Mouse (Mus musculus): Measurements from ENCODE around the gene Traf5. TPM values are rescaled to one million over a fixed set of nuclear protein-coding genes. Genes with fewer than 3 reads are reported as not detected.

Gene Traf5
- polyA plus RNA-seq, 1 experiment from 2014 or later: 1.8 TPM

DNA sequence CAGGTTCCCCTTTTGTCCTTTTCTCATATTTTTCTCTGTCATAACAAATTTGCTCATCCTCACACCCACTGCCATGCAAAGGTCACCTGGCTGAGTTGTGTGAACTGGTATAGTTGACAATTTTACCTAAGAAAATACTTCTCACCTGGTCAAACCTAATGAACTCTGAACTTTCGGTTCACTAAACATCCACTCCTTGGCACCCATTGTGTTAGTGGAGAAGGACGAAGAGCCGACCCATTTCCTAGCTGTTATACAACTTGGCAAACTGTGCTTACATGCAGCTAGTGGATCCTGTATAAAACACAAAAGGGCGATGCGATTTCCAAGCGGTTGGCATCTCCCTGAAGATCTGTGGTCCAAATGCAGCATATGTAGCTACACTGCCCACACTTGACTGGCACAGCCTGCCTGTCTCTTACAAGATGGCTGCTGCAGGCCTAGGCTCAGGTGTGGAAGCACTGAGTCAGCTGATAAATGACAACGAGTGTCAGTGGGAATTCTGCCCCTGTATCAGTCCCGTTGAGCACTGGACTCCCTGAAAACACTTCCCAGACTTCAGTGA, 95.7 kb downstream of the Traf5 start:
- H3K4me1 ChIP-seq: no peaks in the 10 kb centered on the region
- 91% methylated on average over 8 of the region's 8 CpGs for WGBS
- H3K9ac ChIP-seq: no peak overlapping the region
- no peak overlapping the region for H3K4me3 ChIP-seq
- no peak for ATAC-seq (replicated peaks)
- no peak overlapping the region for H3K4me2 ChIP-seq
- no peaks in the 10 kb centered on the region for H3K36me3 ChIP-seq (replicated peaks)
- no peaks in the 10 kb centered on the region for H3K9me3 ChIP-seq
- no peaks in the 10 kb centered on the region for H3K27me3 ChIP-seq (replicated peaks)
- no peak overlapping the region for H3K27ac ChIP-seq

DNA sequence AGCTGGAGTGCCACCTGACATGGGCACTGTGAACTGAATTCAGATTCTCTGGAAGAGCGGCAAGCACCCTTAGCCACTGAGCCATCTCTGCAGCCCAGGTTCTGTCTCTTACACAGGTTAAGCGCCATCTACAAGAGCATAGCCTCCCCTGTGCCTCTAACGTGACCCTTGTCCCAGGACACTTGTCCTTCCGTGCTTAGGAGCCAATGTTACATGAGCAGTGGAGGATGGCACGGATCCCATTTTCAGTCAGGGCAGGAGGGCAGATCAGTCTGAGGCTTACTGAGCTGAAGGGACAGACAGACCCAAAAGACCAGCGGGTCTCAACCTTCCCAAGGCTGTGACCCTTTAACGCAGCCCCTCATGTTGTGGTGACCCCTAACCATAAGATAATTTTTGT, 96.4 kb downstream of the Traf5 start:
- no peaks in the 10 kb centered on the region for H3K27me3 ChIP-seq (replicated peaks)
- no peaks in the 10 kb centered on the region for H3K4me1 ChIP-seq
- no peaks in the 10 kb centered on the region for H3K9me3 ChIP-seq
- no peak overlapping the region for H3K4me2 ChIP-seq
- no peak overlapping the region for H3K9ac ChIP-seq
- H3K27ac ChIP-seq: no peak overlapping the region
- no peaks in the 10 kb centered on the region for H3K36me3 ChIP-seq (replicated peaks)
- no peak for ATAC-seq (replicated peaks)
- WGBS: 90% methylated on average over 7 of the region's 7 CpGs
- H3K4me3 ChIP-seq: no peak overlapping the region

DNA sequence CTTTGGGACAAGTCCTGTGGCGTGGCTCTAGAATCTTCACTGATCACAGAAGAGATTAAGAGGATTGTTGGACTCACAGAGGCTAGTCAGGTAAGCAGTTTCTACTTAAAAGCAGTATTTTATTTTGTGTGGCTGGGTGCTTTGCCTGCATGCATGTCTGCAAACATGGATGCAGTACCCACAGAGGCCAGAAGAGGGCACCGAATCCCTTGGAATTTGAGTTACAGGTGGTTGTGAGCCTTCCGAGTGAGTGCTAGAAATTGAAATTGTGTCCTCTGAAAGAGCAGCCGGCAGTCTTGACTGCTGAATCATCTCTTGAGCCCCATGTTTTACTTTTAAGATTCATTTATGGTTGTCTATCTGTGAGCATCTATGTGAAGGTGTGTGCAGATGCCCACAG, 96.9 kb downstream of the Traf5 start:
- Histone ChIP-seq H3K27ac (no peak overlapping the region), H3K4me3 (no peak overlapping the region), H3K9me3 (no peaks in the 10 kb centered on the region), H3K9ac (no peak overlapping the region), H3K27me3 (replicated peaks) (no peaks in the 10 kb centered on the region), H3K4me1 (no peaks in the 10 kb centered on the region), H3K4me2 (no peak overlapping the region), H3K36me3 (replicated peaks) (no peaks in the 10 kb centered on the region)
- 56% methylated on average over 4 of the region's 4 CpGs for WGBS
- no peak for ATAC-seq (replicated peaks)

DNA sequence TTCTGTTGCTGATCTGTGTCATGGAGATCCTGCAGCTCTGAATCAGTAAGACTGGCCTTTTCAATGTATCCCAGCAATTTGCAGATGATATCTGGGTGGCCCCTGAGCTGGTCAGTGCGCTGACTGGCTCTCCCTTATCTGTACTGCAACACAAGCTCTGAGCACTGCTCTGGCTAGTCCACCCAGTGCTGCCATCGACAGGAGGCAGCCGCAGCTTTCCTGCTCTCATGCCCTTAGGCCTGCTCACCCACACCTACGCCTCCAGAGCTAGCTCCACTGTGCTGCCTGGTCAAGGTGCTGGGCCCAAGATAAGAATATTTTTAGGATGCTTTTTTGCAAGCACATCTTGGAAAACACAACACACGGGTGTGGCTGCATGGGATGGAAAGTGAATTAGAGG, 97.9 kb downstream of the Traf5 start:
- H3K4me3 ChIP-seq: no peak overlapping the region
- H3K9ac ChIP-seq: no peak overlapping the region
- ATAC-seq (replicated peaks): no peak
- no peaks in the 10 kb centered on the region for H3K36me3 ChIP-seq (replicated peaks)
- H3K4me1 ChIP-seq: no peaks in the 10 kb centered on the region
- H3K27me3 ChIP-seq (replicated peaks): no peaks in the 10 kb centered on the region
- H3K27ac ChIP-seq: no peak overlapping the region
- H3K4me2 ChIP-seq: no peak overlapping the region
- 72% methylated on average over 5 of the region's 5 CpGs for WGBS
- no peaks in the 10 kb centered on the region for H3K9me3 ChIP-seq

GRCm38 (mm10) chr1:191992040-191992780, 100.1 kb downstream of the Traf5 start:
- ATAC-seq (replicated peaks): no peak
- Histone ChIP-seq H3K4me2 (no peak overlapping the region), H3K4me3 (no peak overlapping the region), H3K4me1 (no peaks in the 10 kb centered on the region), H3K9me3 (no peaks in the 10 kb centered on the region), H3K27me3 (replicated peaks) (no peaks in the 10 kb centered on the region), H3K27ac (no peak overlapping the region), H3K36me3 (replicated peaks) (no peaks in the 10 kb centered on the region), H3K9ac (no peak overlapping the region)
- 70% methylated on average over 7 of the region's 7 CpGs for WGBS

- Histone ChIP-seq H3K27me3 (replicated peaks) (0 out of 2 replicates have a peak, but pooled peaks cover 4% of the 10 kb centered on the region), H3K9ac (peak overlapping the region; percentile 71), H3K36me3 (replicated peaks) (no peaks in the 10 kb centered on the region), H3K27ac (peak overlapping the region; percentile 83), H3K4me2 (peak overlapping the region; percentile 59), H3K4me1 (no peaks in the 10 kb centered on the region), H3K4me3 (peak overlapping the region; percentile 58), H3K9me3 (no peaks in the 10 kb centered on the region)
- peak; percentile 99 for ATAC-seq (replicated peaks)
- WGBS: under 1% methylated on average over 22 of the region's 22 CpGs
These were observed 102.4 kb downstream of the Traf5 start for GRCm38 (mm10) chr1:191989994-191990393.

DNA sequence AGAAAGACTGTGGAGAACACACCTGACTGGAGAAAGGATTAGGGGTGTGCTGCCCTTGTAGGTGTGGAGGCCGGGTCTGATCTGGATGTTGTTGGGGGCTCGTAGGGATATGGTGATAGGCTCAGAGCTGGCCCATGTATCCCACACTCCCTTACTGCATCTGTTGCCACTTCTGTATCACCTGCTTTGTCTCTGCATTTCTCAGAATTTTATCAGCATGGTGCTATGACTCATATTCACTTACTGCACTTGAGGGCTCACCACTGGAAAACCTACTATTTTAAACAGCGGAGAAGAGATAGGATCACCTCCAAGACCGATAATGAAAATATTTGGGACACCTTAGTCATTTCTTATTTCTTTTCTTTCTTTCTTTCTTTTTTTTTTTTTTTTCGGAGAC, 103.3 kb downstream of the Traf5 start:
- Histone ChIP-seq H3K27me3 (replicated peaks) (0 out of 2 replicates have a peak, but pooled peaks cover 4% of the 10 kb centered on the region), H3K9ac (no peak overlapping the region), H3K9me3 (no peaks in the 10 kb centered on the region), H3K4me1 (no peaks in the 10 kb centered on the region), H3K27ac (no peak overlapping the region), H3K36me3 (replicated peaks) (no peaks in the 10 kb centered on the region), H3K4me2 (peak overlapping the region; percentile 59), H3K4me3 (no peak overlapping the region)
- no peak for ATAC-seq (replicated peaks)
- 93% methylated on average over 5 of the region's 5 CpGs for WGBS

GRCm38 (mm10) chr1:191988646-191989045, 103.7 kb downstream of the Traf5 start:
- Histone ChIP-seq H3K27ac (no peak overlapping the region), H3K27me3 (replicated peaks) (0 out of 2 replicates have a peak, but pooled peaks cover 4% of the 10 kb centered on the region), H3K9ac (no peak overlapping the region), H3K4me1 (no peaks in the 10 kb centered on the region), H3K9me3 (no peaks in the 10 kb centered on the region), H3K36me3 (replicated peaks) (no peaks in the 10 kb centered on the region), H3K4me3 (no peak overlapping the region), H3K4me2 (no peak overlapping the region)
- WGBS: 91% methylated on average over 3 of the region's 3 CpGs
- ATAC-seq (replicated peaks): no peak

GRCm38 (mm10) chr1:191987481-191987769, 104.9 kb downstream of the Traf5 start:
- no peak for ATAC-seq (replicated peaks)
- H3K4me1 ChIP-seq: no peaks in the 10 kb centered on the region
- H3K4me2 ChIP-seq: no peak overlapping the region
- H3K9ac ChIP-seq: no peak overlapping the region
- 45% methylated on average over 5 of the region's 5 CpGs for WGBS
- no peaks in the 10 kb centered on the region for H3K36me3 ChIP-seq (replicated peaks)
- 0 out of 2 replicates have a peak, but pooled peaks cover 4% of the 10 kb centered on the region for H3K27me3 ChIP-seq (replicated peaks)
- no peak overlapping the region for H3K4me3 ChIP-seq
- H3K9me3 ChIP-seq: no peaks in the 10 kb centered on the region
- H3K27ac ChIP-seq: no peak overlapping the region

DNA sequence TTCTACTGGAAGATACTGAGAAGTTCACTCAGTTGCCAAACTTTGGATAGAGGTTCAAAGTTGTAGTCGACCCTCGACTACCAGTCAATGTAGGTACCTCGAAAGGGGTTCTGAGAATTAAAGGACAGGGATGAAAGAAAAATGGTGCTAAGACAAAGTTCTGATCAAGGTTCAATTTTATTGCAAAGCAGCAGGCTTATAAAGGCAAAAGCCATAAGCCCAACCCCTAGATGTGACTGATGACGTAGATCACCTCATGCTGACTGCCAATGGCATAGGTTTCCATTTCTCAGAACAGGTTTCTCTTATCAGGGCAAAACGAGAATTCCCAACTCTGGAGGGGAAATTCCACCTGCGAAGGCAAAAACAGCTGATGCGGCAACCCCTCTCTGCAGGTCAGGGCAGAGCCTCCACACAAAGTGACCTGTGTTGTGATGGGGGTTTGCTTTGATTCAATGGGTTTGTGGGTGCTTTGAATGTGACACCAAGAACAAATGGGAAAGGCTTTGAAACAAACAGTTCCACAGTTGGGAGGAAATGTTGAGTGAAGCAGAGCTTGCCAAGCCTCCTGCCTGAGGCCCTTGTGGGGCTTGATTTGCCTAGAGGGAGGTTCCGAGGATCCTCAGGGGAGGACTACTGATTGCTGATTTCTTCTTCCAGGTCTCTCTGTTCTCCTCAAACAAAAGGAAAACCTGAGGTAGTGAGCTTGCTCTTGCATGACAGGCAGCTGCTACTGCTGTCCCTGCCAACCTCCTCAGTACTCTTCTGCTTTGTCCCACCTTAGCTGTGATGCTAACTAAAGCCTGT, 105.5 kb downstream of the Traf5 start:
- Histone ChIP-seq H3K9ac (no peak overlapping the region), H3K27me3 (replicated peaks) (0 out of 2 replicates have a peak, but pooled peaks cover 4% of the 10 kb centered on the region), H3K4me3 (no peak overlapping the region), H3K9me3 (no peaks in the 10 kb centered on the region), H3K36me3 (replicated peaks) (no peaks in the 10 kb centered on the region), H3K27ac (no peak overlapping the region), H3K4me2 (no peak overlapping the region), H3K4me1 (no peaks in the 10 kb centered on the region; the same call in 1 of the 2 replicates)
- WGBS: 81% methylated on average over 8 of the region's 8 CpGs
- no peak for ATAC-seq (replicated peaks)

GRCm38 (mm10) chr1:191981426-191982102, 110.8 kb downstream of the Traf5 start:
- peak; percentile 83 for ATAC-seq (replicated peaks)
- WGBS: 11% methylated on average over 6 of the region's 6 CpGs
- Histone ChIP-seq H3K4me2 (no peak overlapping the region), H3K4me3 (no peak overlapping the region), H3K9ac (no peak overlapping the region), H3K36me3 (replicated peaks) (no peaks in the 10 kb centered on the region), H3K9me3 (no peaks in the 10 kb centered on the region), H3K4me1 (peaks cover 24% of the 10 kb centered on the region), H3K27ac (peak overlapping the region; percentile 49), H3K27me3 (replicated peaks) (0 out of 2 replicates have a peak, but pooled peaks cover 4% of the 10 kb centered on the region)

DNA sequence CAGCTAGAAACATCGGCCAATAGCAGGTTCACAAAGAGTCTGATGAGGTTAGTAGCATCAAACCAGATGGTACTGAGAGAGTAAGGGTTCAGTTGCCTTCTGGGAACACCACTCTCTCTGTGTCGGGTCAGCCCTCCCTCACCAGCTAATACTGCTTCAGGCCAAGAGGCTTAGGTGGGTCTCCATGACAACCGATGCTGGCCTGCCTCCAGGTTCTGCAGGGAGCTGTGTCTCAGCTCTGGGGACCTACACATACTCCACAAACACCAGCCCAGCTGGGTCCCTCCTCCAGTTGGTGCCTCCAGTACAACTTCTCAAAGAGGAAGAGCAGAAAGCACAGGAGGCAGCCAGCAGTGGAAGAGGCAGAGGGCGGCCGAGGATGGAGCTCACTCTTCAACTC, 115.2 kb downstream of the Traf5 start, which contains the start of gene Rd3:
TSS of gene Rd3 (plus strand) at position 184 of the 400 bp plus-strand sequence.
- H3K27ac ChIP-seq: no peak within 1 kb of the TSS
- peaks cover 26% of the 10 kb centered on the region for H3K4me1 ChIP-seq
- H3K27me3 ChIP-seq (replicated peaks): no peaks in the 10 kb centered on the region
- H3K36me3 ChIP-seq (replicated peaks): no peaks in the 10 kb centered on the region
- no peak within 1 kb of the TSS for H3K9ac ChIP-seq
- H3K4me3 ChIP-seq: no peak within 1 kb of the TSS
- WGBS: 28% methylated on average over 5 of the region's 5 CpGs
- H3K9me3 ChIP-seq: no peaks in the 10 kb centered on the region
- no peak within 1 kb of the TSS for H3K4me2 ChIP-seq
- ATAC-seq (replicated peaks): peak; percentile 80

Measured in midbrain, embryonic 15.5 days (tissue).